Mouse (Mus musculus) CD4-positive, CD25-positive, alpha-beta regulatory T cell, adult 4 months (primary cell): Measurements from ENCODE around the gene Dusp19. TPM values are rescaled to one million over a fixed set of nuclear protein-coding genes. Genes with fewer than 3 reads are reported as not detected.

ENCODE experiments used
- ATAC-seq: one replicate; pipeline ENCODE4 v1.8.0; 2017
- polyA plus RNA-seq, 2 experiments: library from polyadenylated mRNA; unstranded; fragments of 100-300 nt; shearing (Covaris generic); gene quantifications; one replicate each; pipeline ENCODE4 v1.2.1; 2017

Dusp19 gene
- polyA plus RNA-seq, 2 experiments from 2014 or later, result 16.5 to 18.9 TPM

- ATAC-seq, result peak; percentile 98
Measured at GRCm38 (mm10) chr2:80638364-80639241, 21.8 kb downstream of the Dusp19 start.

DNA sequence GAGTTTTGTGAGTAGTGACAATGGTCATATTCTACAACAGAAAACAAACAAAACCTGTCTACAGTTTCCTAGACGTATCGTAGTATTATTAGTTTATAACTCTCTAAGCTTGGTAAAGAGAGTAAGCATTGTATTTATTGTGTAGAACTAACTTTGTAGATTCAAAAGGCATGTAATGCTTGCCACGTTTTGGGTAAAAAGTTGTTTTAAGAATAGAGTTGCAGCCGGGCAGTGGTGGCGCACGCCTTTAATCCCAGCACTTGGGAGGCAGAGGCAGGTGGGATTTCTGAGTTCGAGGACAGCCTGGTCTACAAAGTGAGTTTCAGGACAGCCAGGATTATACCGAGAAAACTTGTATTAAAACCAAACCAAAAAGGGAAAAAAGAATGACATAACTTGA is 22.6 kb downstream of the Dusp19 start:
- ATAC-seq, result peak; percentile 3

DNA sequence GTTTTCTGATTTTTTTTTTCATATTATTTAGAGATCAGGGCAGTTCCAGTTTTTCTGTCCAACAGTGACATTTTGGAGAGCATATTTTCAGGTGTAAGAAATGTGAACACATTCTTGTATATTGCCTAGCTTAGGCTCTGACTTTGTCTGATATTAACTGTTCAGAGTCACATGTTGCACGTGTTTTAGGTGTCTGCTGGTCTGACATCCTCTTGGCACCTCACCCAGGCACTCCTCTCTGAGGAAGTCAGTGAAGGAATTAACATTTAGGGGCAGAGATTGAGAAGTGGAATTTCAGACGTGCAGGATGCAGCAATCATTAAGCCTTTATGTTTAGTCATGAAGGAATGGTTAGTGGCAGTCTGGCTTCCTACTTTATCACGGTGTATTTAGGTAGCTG is 23.0 kb downstream of the Dusp19 start:
- no peak for ATAC-seq

GRCm38 (mm10) chr2:80661414-80661813 is 44.6 kb downstream of the Dusp19 start:
- ATAC-seq, result peak; percentile 53

DNA sequence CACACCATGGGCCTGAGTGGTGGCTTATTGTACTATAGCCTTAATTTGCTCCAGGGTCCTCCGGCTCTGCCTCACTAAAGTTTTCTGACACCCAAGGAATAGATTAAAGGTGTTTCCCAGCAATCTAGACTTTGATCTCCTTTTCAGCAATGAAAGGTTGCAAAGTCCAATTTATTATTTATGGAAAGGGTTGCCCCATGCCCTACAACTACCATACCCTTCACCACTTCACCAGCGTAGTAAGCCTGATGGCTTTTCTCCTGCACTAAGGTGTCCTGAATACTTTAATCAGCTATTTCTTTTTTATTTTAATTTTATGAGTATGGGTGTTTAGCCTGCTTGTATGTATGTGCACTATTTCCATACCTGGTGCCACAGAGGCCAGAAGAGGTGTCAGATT is 45.8 kb downstream of the Dusp19 start:
- ATAC-seq, result no peak

DNA sequence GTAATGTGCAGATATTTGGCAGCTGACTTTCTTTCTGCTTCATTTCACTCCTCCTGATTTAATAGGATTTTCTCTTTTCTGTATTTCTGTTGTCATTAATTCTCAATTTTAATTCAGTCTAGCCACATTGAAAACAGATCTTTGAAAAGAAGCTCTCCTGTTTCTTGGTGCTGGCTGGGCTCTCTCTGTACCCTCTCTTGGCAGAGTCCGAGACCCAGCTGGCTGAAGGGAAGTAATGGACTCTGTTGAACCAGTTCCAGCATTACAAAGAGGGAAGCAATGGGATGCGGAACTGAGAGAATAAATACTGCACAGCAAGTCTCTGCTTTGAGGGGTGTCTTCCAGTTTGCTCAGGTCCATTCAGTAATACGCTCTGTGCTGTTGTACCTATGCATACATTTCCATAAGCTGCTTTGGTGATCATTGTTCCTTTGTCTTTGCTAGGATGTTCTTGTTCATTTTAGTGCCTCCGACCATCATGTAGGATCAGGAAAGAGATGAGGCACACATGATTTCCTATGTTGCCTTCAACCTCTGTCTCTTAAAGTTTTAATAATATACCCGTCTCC is 50.6 kb downstream of the Dusp19 start:
- no peak for ATAC-seq

DNA sequence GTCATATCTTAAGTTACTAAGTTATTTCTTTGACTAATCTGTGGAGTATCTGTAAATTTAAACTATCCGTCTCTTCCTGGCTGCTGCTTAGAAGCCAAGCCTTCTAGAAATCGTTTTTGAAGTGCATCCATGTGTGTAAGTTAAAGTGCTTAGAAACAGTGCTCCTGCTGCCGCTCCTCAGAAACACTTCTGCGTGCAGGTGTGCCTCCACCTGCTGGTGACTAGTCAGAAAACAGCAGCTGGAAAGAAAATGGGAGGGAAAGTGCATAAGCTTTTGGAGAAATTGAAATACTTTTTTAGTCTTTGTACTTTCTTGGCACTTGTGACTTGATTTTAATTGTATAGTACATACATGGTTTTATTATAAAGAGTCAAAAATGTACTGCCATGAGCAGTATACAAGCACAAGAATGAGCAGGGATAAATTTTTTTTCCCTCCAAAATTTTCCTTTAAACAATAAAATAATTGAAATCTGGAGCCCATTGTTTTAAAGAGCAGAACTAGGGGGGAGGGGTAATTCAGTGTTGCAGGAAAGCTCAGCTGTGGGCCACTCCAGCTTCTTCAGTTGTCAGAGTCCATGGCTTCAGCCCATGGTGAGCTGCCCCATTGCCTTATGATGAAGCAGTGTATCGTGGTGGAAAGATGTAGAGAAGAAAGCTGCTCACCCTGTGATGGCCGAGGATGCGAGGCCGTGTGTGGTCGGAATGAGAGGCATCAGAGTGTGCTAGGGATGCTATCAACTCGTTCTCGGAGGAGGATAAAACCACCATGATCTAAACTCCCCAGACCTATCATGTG is 53.2 kb downstream of the Dusp19 start:
- peak; percentile 47 for ATAC-seq

GRCm38 (mm10) chr2:80678803-80679202 is 62.0 kb downstream of the Dusp19 start:
- ATAC-seq, result no peak

Other genes starting within 250 kb of the Dusp19 start
- not detected for gene Frzb, start 169.4 kb upstream of the Dusp19 start, polyA plus RNA-seq
- 1 to 10 TPM; 2.2 to 2.3 TPM for gene Nckap1, start 35.7 kb upstream of the Dusp19 start, polyA plus RNA-seq
- 10 to 100 TPM; 24.7 to 30.2 TPM for gene Nup35, start 191 bp downstream of the Dusp19 start, polyA plus RNA-seq